Mouse (Mus musculus): ENCODE measurements around the gene Psma5. TPM values are rescaled to one million over a fixed set of nuclear protein-coding genes. Genes with fewer than 3 reads are reported as not detected.
A peak's percentile ranks its signal among the peaks of the same experiment; 100 is the strongest.

The Psma5 gene
- polyA plus RNA-seq, 1 experiment from 2014 or later: 324 TPM

GRCm38 (mm10) chr3:108300455-108301030 is 43.8 kb downstream of the Psma5 start:
- no peak for DNase-seq (ENCODE audit: low spot score)
- Histone ChIP-seq H3K27me3 (ENCODE audit: insufficient read depth, poor library complexity, severe bottlenecking) (no peaks in the 10 kb centered on the region), H3K4me3 (no peak overlapping the region), H3K27ac (no peak overlapping the region), H3K9me3 (no peaks in the 10 kb centered on the region), H3K36me3 (no peaks in the 10 kb centered on the region), H3K4me1 (peaks cover 56% of the 10 kb centered on the region)
- 87% methylated on average over 6 of the region's 6 CpGs for WGBS

- no peaks in the 10 kb centered on the region for H3K9me3 ChIP-seq
- 88% methylated on average over 8 of the region's 8 CpGs for WGBS
- H3K4me3 ChIP-seq: no peak overlapping the region
- no peaks in the 10 kb centered on the region for H3K27me3 ChIP-seq (ENCODE audit: insufficient read depth, poor library complexity, severe bottlenecking)
- no peaks in the 10 kb centered on the region for H3K36me3 ChIP-seq
- H3K4me1 ChIP-seq: peaks cover 45% of the 10 kb centered on the region
- H3K27ac ChIP-seq: peak overlapping the region; percentile 2; the same call in 1 of the 2 replicates
- no peak for DNase-seq (ENCODE audit: low spot score)
Measured at GRCm38 (mm10) chr3:108303683-108304082, 47.0 kb downstream of the Psma5 start.

GRCm38 (mm10) chr3:108304747-108305146 is 48.0 kb downstream of the Psma5 start:
- DNase-seq (ENCODE audit: low spot score): no peak
- 86% methylated on average over 4 of the region's 4 CpGs for WGBS

GRCm38 (mm10) chr3:108306387-108306786 is 49.7 kb downstream of the Psma5 start:
- WGBS: 30% methylated on average over 3 of the region's 3 CpGs
- no peaks in the 10 kb centered on the region for H3K27me3 ChIP-seq (ENCODE audit: insufficient read depth, poor library complexity, severe bottlenecking)
- peaks cover 42% of the 10 kb centered on the region for H3K4me1 ChIP-seq
- 0 out of 2 replicates have a peak, but pooled peaks cover 2% of the 10 kb centered on the region for H3K36me3 ChIP-seq
- no peak for DNase-seq (ENCODE audit: low spot score)
- H3K9me3 ChIP-seq: no peaks in the 10 kb centered on the region
- peak overlapping the region; percentile 85 for H3K27ac ChIP-seq
- H3K4me3 ChIP-seq: peak overlapping the region; percentile 12; the same call in 1 of the 2 replicates

More at GRCm38 (mm10) chr3:108304747-108305146, 48.0 kb downstream of the Psma5 start:
- Histone ChIP-seq H3K9me3 (no peaks in the 10 kb centered on the region), H3K36me3 (no peaks in the 10 kb centered on the region), H3K4me1 (peaks cover 41% of the 10 kb centered on the region), H3K27me3 (ENCODE audit: insufficient read depth, poor library complexity, severe bottlenecking) (no peaks in the 10 kb centered on the region), H3K27ac (no peak overlapping the region), H3K4me3 (no peak overlapping the region)

- 86% methylated on average over 6 of the region's 6 CpGs for WGBS
Measured at GRCm38 (mm10) chr3:108307485-108307884, 50.8 kb downstream of the Psma5 start.

GRCm38 (mm10) chr3:108310921-108311341 is 54.2 kb downstream of the Psma5 start:
- Histone ChIP-seq H3K27me3 (ENCODE audit: insufficient read depth, poor library complexity, severe bottlenecking) (no peaks in the 10 kb centered on the region), H3K4me3 (no peak overlapping the region), H3K36me3 (peaks cover 10% of the 10 kb centered on the region; the same call in 1 of the 2 replicates), H3K27ac (no peak overlapping the region), H3K4me1 (peaks cover 29% of the 10 kb centered on the region), H3K9me3 (no peaks in the 10 kb centered on the region)
- no peak for DNase-seq (ENCODE audit: low spot score)

More at GRCm38 (mm10) chr3:108307485-108307884, 50.8 kb downstream of the Psma5 start:
- Histone ChIP-seq H3K4me3 (no peak overlapping the region), H3K9me3 (no peaks in the 10 kb centered on the region), H3K27ac (no peak overlapping the region), H3K4me1 (peaks cover 40% of the 10 kb centered on the region), H3K36me3 (peaks cover 8% of the 10 kb centered on the region; the same call in 1 of the 2 replicates), H3K27me3 (ENCODE audit: insufficient read depth, poor library complexity, severe bottlenecking) (no peaks in the 10 kb centered on the region)
- DNase-seq (ENCODE audit: low spot score): no peak

GRCm38 (mm10) chr3:108311688-108312087 is 55.0 kb downstream of the Psma5 start:
- Histone ChIP-seq H3K9me3 (no peaks in the 10 kb centered on the region), H3K36me3 (peaks cover 10% of the 10 kb centered on the region; the same call in 1 of the 2 replicates), H3K27ac (no peak overlapping the region), H3K27me3 (ENCODE audit: insufficient read depth, poor library complexity, severe bottlenecking) (no peaks in the 10 kb centered on the region), H3K4me1 (peaks cover 22% of the 10 kb centered on the region), H3K4me3 (no peak overlapping the region)
- WGBS: 77% methylated on average over 4 of the region's 4 CpGs
- DNase-seq (ENCODE audit: low spot score): no peak

GRCm38 (mm10) chr3:108312414-108312813 is 55.7 kb downstream of the Psma5 start:
- Histone ChIP-seq H3K27ac (no peak overlapping the region), H3K27me3 (ENCODE audit: insufficient read depth, poor library complexity, severe bottlenecking) (no peaks in the 10 kb centered on the region), H3K36me3 (peaks cover 10% of the 10 kb centered on the region; the same call in 1 of the 2 replicates), H3K4me3 (no peak overlapping the region), H3K9me3 (no peaks in the 10 kb centered on the region), H3K4me1 (peaks cover 21% of the 10 kb centered on the region)
- DNase-seq (ENCODE audit: low spot score): no peak

- DNase-seq (ENCODE audit: low spot score): no peak
- H3K27ac ChIP-seq: no peak overlapping the region
Measured at GRCm38 (mm10) chr3:108313138-108313537, 56.4 kb downstream of the Psma5 start.

GRCm38 (mm10) chr3:108314038-108314675 is 57.4 kb downstream of the Psma5 start:
- 69% methylated on average over 8 of the region's 8 CpGs for WGBS
- H3K9me3 ChIP-seq: no peaks in the 10 kb centered on the region

More at GRCm38 (mm10) chr3:108313138-108313537, 56.4 kb downstream of the Psma5 start:
- no peaks in the 10 kb centered on the region for H3K9me3 ChIP-seq
- no peak overlapping the region for H3K4me3 ChIP-seq
- peaks cover 10% of the 10 kb centered on the region; the same call in 1 of the 2 replicates for H3K36me3 ChIP-seq
- H3K4me1 ChIP-seq: peaks cover 17% of the 10 kb centered on the region
- WGBS: 83% methylated on average over 4 of the region's 4 CpGs
- H3K27me3 ChIP-seq (ENCODE audit: insufficient read depth, poor library complexity, severe bottlenecking): no peaks in the 10 kb centered on the region

GRCm38 (mm10) chr3:108318517-108318916 is 61.8 kb downstream of the Psma5 start:
- Histone ChIP-seq H3K9me3 (no peaks in the 10 kb centered on the region), H3K4me3 (no peak overlapping the region), H3K27ac (no peak overlapping the region; the same call in 1 of the 2 replicates), H3K36me3 (0 out of 2 replicates have a peak, but pooled peaks cover 2% of the 10 kb centered on the region), H3K4me1 (peaks cover 32% of the 10 kb centered on the region), H3K27me3 (ENCODE audit: insufficient read depth, poor library complexity, severe bottlenecking) (no peaks in the 10 kb centered on the region)
- no peak for DNase-seq (ENCODE audit: low spot score)
- 59% methylated on average over 2 of the region's 2 CpGs for WGBS

More at GRCm38 (mm10) chr3:108314038-108314675, 57.4 kb downstream of the Psma5 start:
- DNase-seq (ENCODE audit: low spot score): no peak
- H3K27ac ChIP-seq: no peak overlapping the region
- no peak overlapping the region for H3K4me3 ChIP-seq
- peaks cover 15% of the 10 kb centered on the region for H3K4me1 ChIP-seq
- no peaks in the 10 kb centered on the region for H3K27me3 ChIP-seq (ENCODE audit: insufficient read depth, poor library complexity, severe bottlenecking)
- peaks cover 10% of the 10 kb centered on the region; the same call in 1 of the 2 replicates for H3K36me3 ChIP-seq

- no peak for DNase-seq (ENCODE audit: low spot score)
- no peak overlapping the region for H3K4me3 ChIP-seq
- peaks cover 18% of the 10 kb centered on the region for H3K36me3 ChIP-seq
- H3K27me3 ChIP-seq (ENCODE audit: insufficient read depth, poor library complexity, severe bottlenecking): no peaks in the 10 kb centered on the region
- no peaks in the 10 kb centered on the region for H3K9me3 ChIP-seq
- peaks cover 34% of the 10 kb centered on the region for H3K4me1 ChIP-seq
- WGBS: 59% methylated on average over 4 of the region's 4 CpGs
- no peak overlapping the region for H3K27ac ChIP-seq
Measured at GRCm38 (mm10) chr3:108321671-108322070, 64.9 kb downstream of the Psma5 start.

- peaks cover 34% of the 10 kb centered on the region for H3K4me1 ChIP-seq
Measured at GRCm38 (mm10) chr3:108322136-108322535, 65.4 kb downstream of the Psma5 start.

More at GRCm38 (mm10) chr3:108322136-108322535, 65.4 kb downstream of the Psma5 start:
- H3K27ac ChIP-seq: no peak overlapping the region
- 87% methylated on average over 4 of the region's 4 CpGs for WGBS
- no peaks in the 10 kb centered on the region for H3K9me3 ChIP-seq
- no peak for DNase-seq (ENCODE audit: low spot score)
- no peak overlapping the region for H3K4me3 ChIP-seq
- no peaks in the 10 kb centered on the region for H3K27me3 ChIP-seq (ENCODE audit: insufficient read depth, poor library complexity, severe bottlenecking)
- H3K36me3 ChIP-seq: peaks cover 22% of the 10 kb centered on the region

All from heart, embryonic 10.5 days (tissue).